Mouse (Mus musculus) E14TG2a.4 (cell line): Measurements from ENCODE around the gene Arid3c.
"Not testable (repeated sequence)": the region's sequence is repeated elsewhere in the genome, so short reads cannot be mapped to it uniquely, and the experiment has no call there.

Experiments
- CTCF ChIP-seq: conservative IDR thresholded peaks from 2 replicates; pipeline ENCODE4 v1.5.1; 2014; ENCODE audit warnings: low read length
- NANOG ChIP-seq: IDR thresholded peaks from 2 replicates; pipeline ENCODE4 v1.6.1; 2014; ENCODE audit warnings: borderline replicate concordance, low read length, mixed read lengths
- POU5F1 ChIP-seq: IDR thresholded peaks from 2 replicates; pipeline ENCODE4 v1.6.1; 2014; ENCODE audit warnings: low read length, borderline replicate concordance

DNA sequence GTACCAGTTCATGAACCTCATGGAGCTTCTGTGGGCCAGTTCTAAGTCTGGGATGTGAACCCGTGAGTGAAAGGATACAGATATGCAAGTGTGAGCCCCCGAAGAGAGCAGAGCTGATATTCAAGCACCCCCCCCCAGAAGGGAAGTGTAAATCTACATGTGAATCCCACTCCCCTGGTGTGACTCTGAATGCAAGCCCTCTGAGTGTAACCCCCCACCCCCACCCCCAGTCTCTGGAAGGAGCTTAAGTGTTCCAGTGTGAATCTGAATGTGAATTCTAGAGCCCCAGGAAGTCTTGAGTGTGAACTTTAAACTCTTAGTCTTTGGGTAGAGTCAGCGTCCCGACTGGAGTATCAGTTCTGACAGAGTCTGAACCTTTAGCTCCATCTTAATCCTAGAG is 37.4 kb downstream of the Arid3c start:
- TF ChIP-seq NANOG, CTCF, POU5F1: not testable (repeated sequence)
